Mouse (Mus musculus) midbrain, embryonic 13.5 days (tissue): Measurements from ENCODE around the gene Bend5. TPM values are rescaled to one million over a fixed set of nuclear protein-coding genes. Genes with fewer than 3 reads are reported as not detected.
A peak's percentile ranks its signal among the peaks of the same experiment; 100 is the strongest.

Source experiments
- ATAC-seq: fragments of 200-750 bp; cut with Nextera tagmentation; 2 replicates; pipeline ENCODE4 v1.8.0; 2017; ENCODE audit warnings: mild to moderate bottlenecking, moderate TSS enrichment, moderate library complexity
- H3K27ac ChIP-seq: fragments of 300-500 bp; sonication (generic); 2 replicates; pipeline ENCODE4 v1.5.1; 2015; ENCODE audit warnings: inconsistent platforms, mild to moderate bottlenecking, moderate library complexity
- H3K27me3 ChIP-seq: fragments of 300-500 bp; sonication (generic); 2 replicates; pipeline ENCODE4 v1.6.1; 2015; ENCODE audit warnings: mild to moderate bottlenecking, inconsistent platforms
- H3K36me3 ChIP-seq: fragments of 300-500 bp; sonication (generic); 2 replicates; pipeline ENCODE4 v1.6.1; 2015; ENCODE audit warnings: mild to moderate bottlenecking, inconsistent platforms
- H3K4me1 ChIP-seq: fragments of 300-500 bp; sonication (generic); replicated peaks from 2 replicates; pipeline ENCODE4 v1.6.1; 2015; ENCODE audit warnings: inconsistent platforms
- H3K4me2 ChIP-seq: fragments of 300-500 bp; sonication (generic); replicated peaks from 2 replicates; pipeline ENCODE4 v1.6.1; 2015; ENCODE audit warnings: moderate library complexity, mild to moderate bottlenecking, inconsistent platforms
- H3K4me3 ChIP-seq: fragments of 300-500 bp; sonication (generic); replicated peaks from 2 replicates; pipeline ENCODE4 v1.5.1; 2015; ENCODE audit warnings: mild to moderate bottlenecking, inconsistent platforms
- H3K9ac ChIP-seq: fragments of 300-500 bp; sonication (generic); replicated peaks from 2 replicates; pipeline ENCODE4 v1.6.1; 2015; ENCODE audit warnings: mild to moderate bottlenecking, inconsistent platforms
- H3K9me3 ChIP-seq: fragments of 300-500 bp; sonication (generic); 2 replicates; pipeline ENCODE4 v1.6.1; 2016; ENCODE audit warnings: mild to moderate bottlenecking, inconsistent platforms
- WGBS: fragments of 180-500 bp; shearing (Covaris S2); methylation state at CpG from one replicate; pipeline ENCODE4 v1.1.7; 2015; 5-methylcytosine and 5-hydroxymethylcytosine counted together
- polyA plus RNA-seq: library from polyadenylated mRNA; unstranded; fragments of >200 nt; fragmentation: Nextera tagmentation; extraction: Ambion mirVana; gene quantifications from 2 replicates; pipeline ENCODE4 v1.2.1, GENCODE M21; 2015

Gene Bend5
- polyA plus RNA-seq, 1 experiment from 2014 or later = 71.3 TPM

- peaks cover 54% of the 10 kb centered on the region for H3K4me1 ChIP-seq
- H3K27me3 ChIP-seq = peaks cover 6% of the 10 kb centered on the region; the same call in 1 of the 2 replicates
- peaks cover 14% of the 10 kb centered on the region for H3K36me3 ChIP-seq
- H3K27ac ChIP-seq = peak overlapping the region; percentile 82
- 34% methylated on average over 10 of the region's 10 CpGs for WGBS
- H3K9me3 ChIP-seq = no peaks in the 10 kb centered on the region
- no peak overlapping the region for H3K4me2 ChIP-seq
- H3K9ac ChIP-seq = no peak overlapping the region
- peak; percentile 51 for ATAC-seq
- H3K4me3 ChIP-seq = no peak overlapping the region
Observed at GRCm38 (mm10) chr4:111443906-111444615, 29.3 kb downstream of the Bend5 start.

GRCm38 (mm10) chr4:111444616-111445160 is 29.9 kb downstream of the Bend5 start:
- peak overlapping the region; percentile 82 for H3K27ac ChIP-seq
- ATAC-seq = peak; percentile 78
- WGBS = 13% methylated on average over 1 of the region's 1 CpGs
- H3K4me3 ChIP-seq = no peak overlapping the region
- peaks cover 16% of the 10 kb centered on the region for H3K36me3 ChIP-seq
- H3K9me3 ChIP-seq = no peaks in the 10 kb centered on the region
- no peak overlapping the region for H3K9ac ChIP-seq
- peaks cover 52% of the 10 kb centered on the region for H3K4me1 ChIP-seq
- H3K27me3 ChIP-seq = peaks cover 6% of the 10 kb centered on the region; the same call in 1 of the 2 replicates
- no peak overlapping the region for H3K4me2 ChIP-seq

- no peak for ATAC-seq
- 88% methylated on average over 3 of the region's 3 CpGs for WGBS
- H3K27me3 ChIP-seq = peaks cover 6% of the 10 kb centered on the region; the same call in 1 of the 2 replicates
Observed at GRCm38 (mm10) chr4:111447918-111448317, 33.1 kb downstream of the Bend5 start.

GRCm38 (mm10) chr4:111448586-111448985 is 33.8 kb downstream of the Bend5 start:
- H3K27me3 ChIP-seq = peaks cover 6% of the 10 kb centered on the region; the same call in 1 of the 2 replicates
- no peak overlapping the region for H3K9ac ChIP-seq
- H3K9me3 ChIP-seq = no peaks in the 10 kb centered on the region
- WGBS = 98% methylated on average over 4 of the region's 4 CpGs
- H3K27ac ChIP-seq = no peak overlapping the region
- H3K36me3 ChIP-seq = peaks cover 23% of the 10 kb centered on the region
- no peak for ATAC-seq
- no peak overlapping the region for H3K4me3 ChIP-seq
- H3K4me2 ChIP-seq = no peak overlapping the region
- H3K4me1 ChIP-seq = peaks cover 15% of the 10 kb centered on the region

More at GRCm38 (mm10) chr4:111447918-111448317, 33.1 kb downstream of the Bend5 start:
- Histone ChIP-seq H3K4me3 (no peak overlapping the region), H3K9me3 (no peaks in the 10 kb centered on the region), H3K4me1 (peaks cover 21% of the 10 kb centered on the region), H3K36me3 (peaks cover 22% of the 10 kb centered on the region), H3K9ac (no peak overlapping the region), H3K4me2 (no peak overlapping the region), H3K27ac (no peak overlapping the region)

GRCm38 (mm10) chr4:111449442-111450199 is 34.8 kb downstream of the Bend5 start:
- H3K4me2 ChIP-seq = no peak overlapping the region
- H3K27me3 ChIP-seq = peaks cover 6% of the 10 kb centered on the region; the same call in 1 of the 2 replicates
- no peak overlapping the region for H3K9ac ChIP-seq
- peaks cover 6% of the 10 kb centered on the region for H3K4me1 ChIP-seq
- no peak for ATAC-seq
- H3K9me3 ChIP-seq = no peaks in the 10 kb centered on the region
- H3K27ac ChIP-seq = no peak overlapping the region
- peaks cover 32% of the 10 kb centered on the region for H3K36me3 ChIP-seq
- no peak overlapping the region for H3K4me3 ChIP-seq
- 77% methylated on average over 7 of the region's 7 CpGs for WGBS

- Histone ChIP-seq H3K4me2 (no peak overlapping the region), H3K36me3 (peaks cover 46% of the 10 kb centered on the region), H3K27me3 (0 out of 2 replicates have a peak, but pooled peaks cover 6% of the 10 kb centered on the region), H3K9ac (no peak overlapping the region), H3K27ac (no peak overlapping the region), H3K4me3 (no peak overlapping the region), H3K4me1 (peaks cover 5% of the 10 kb centered on the region; the same call in 1 of the 2 replicates), H3K9me3 (no peaks in the 10 kb centered on the region)
- ATAC-seq = no peak
- WGBS = 76% methylated on average over 7 of the region's 7 CpGs
Observed at GRCm38 (mm10) chr4:111451283-111451918, 36.6 kb downstream of the Bend5 start.

GRCm38 (mm10) chr4:111452192-111452591 is 37.4 kb downstream of the Bend5 start:
- Histone ChIP-seq H3K4me2 (no peak overlapping the region), H3K27ac (no peak overlapping the region), H3K4me1 (peaks cover 10% of the 10 kb centered on the region), H3K9ac (no peak overlapping the region), H3K4me3 (no peak overlapping the region), H3K36me3 (peaks cover 52% of the 10 kb centered on the region), H3K9me3 (no peaks in the 10 kb centered on the region), H3K27me3 (0 out of 2 replicates have a peak, but pooled peaks cover 6% of the 10 kb centered on the region)
- no peak for ATAC-seq
- 92% methylated on average over 5 of the region's 5 CpGs for WGBS

- no peak for ATAC-seq
- Histone ChIP-seq H3K4me2 (no peak overlapping the region), H3K9me3 (no peaks in the 10 kb centered on the region), H3K9ac (no peak overlapping the region), H3K27ac (no peak overlapping the region), H3K4me3 (no peak overlapping the region), H3K27me3 (0 out of 2 replicates have a peak, but pooled peaks cover 2% of the 10 kb centered on the region), H3K36me3 (peaks cover 62% of the 10 kb centered on the region), H3K4me1 (peaks cover 15% of the 10 kb centered on the region)
- WGBS = 74% methylated on average over 3 of the region's 3 CpGs
Observed at GRCm38 (mm10) chr4:111453275-111453674, 38.5 kb downstream of the Bend5 start.

- no peaks in the 10 kb centered on the region for H3K27me3 ChIP-seq
- H3K9ac ChIP-seq = no peak overlapping the region
- H3K4me2 ChIP-seq = no peak overlapping the region
- ATAC-seq = no peak
- peaks cover 69% of the 10 kb centered on the region for H3K36me3 ChIP-seq
- H3K4me1 ChIP-seq = peaks cover 15% of the 10 kb centered on the region
- 91% methylated on average over 5 of the region's 5 CpGs for WGBS
- no peak overlapping the region for H3K4me3 ChIP-seq
- H3K9me3 ChIP-seq = no peaks in the 10 kb centered on the region
- H3K27ac ChIP-seq = no peak overlapping the region
Observed at GRCm38 (mm10) chr4:111455621-111456020, 40.8 kb downstream of the Bend5 start.

- Histone ChIP-seq H3K9me3 (no peaks in the 10 kb centered on the region), H3K9ac (no peak overlapping the region), H3K4me3 (no peak overlapping the region), H3K36me3 (peaks cover 66% of the 10 kb centered on the region), H3K4me2 (no peak overlapping the region), H3K27me3 (no peaks in the 10 kb centered on the region), H3K27ac (no peak overlapping the region; the same call in 1 of the 2 replicates), H3K4me1 (peaks cover 15% of the 10 kb centered on the region)
- ATAC-seq = no peak
- 86% methylated on average over 5 of the region's 5 CpGs for WGBS
Observed at GRCm38 (mm10) chr4:111457568-111457967, 42.8 kb downstream of the Bend5 start.

GRCm38 (mm10) chr4:111467293-111467773 is 52.5 kb downstream of the Bend5 start:
- 84% methylated on average over 2 of the region's 2 CpGs for WGBS
- Histone ChIP-seq H3K9me3 (no peaks in the 10 kb centered on the region), H3K9ac (no peak overlapping the region), H3K4me1 (peaks cover 10% of the 10 kb centered on the region), H3K27me3 (0 out of 2 replicates have a peak, but pooled peaks cover 4% of the 10 kb centered on the region), H3K36me3 (no peaks in the 10 kb centered on the region), H3K27ac (no peak overlapping the region), H3K4me3 (no peak overlapping the region), H3K4me2 (no peak overlapping the region)
- ATAC-seq = 0 out of 2 replicates have a peak, but pooled peaks have one; percentile 27
